Mouse (Mus musculus): ENCODE results near the gene Rbfox3.
A peak's percentile ranks its signal among the peaks of the same experiment; 100 is the strongest.

GRCm38 (mm10) chr11:118659305-118659704, 252.1 kb downstream of the Rbfox3 start:
- TF ChIP-seq CTCF (IDR thresholded peaks at IDR 0.05; ENCODE audit: low read depth) (peak; percentile 54), EP300 (IDR thresholded peaks at IDR 0.05; ENCODE audit: low read depth) (no peak)

All from liver, embryonic 14.5 days (tissue).